ENCODE assay signal across 21 mouse cellular contexts in the genomic region with DNA sequence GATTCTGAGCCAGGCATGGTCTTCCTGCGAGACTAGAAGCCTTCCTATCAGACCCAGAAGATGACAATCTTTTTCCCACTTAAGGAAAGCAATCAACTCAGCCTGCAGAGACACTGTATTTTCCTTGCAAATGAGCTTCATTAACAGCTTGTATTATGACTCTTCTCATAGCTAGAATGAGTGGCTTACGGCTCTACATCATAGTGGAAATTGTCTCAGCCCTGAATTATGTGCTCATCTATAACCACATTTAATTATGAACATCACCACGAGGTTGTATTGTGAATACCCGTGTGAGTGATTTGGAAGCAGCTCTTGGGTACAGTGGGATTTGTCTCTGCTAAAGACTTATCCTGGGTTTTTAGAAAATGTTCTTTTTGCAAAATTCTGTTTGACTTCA.
"Had no signal": no experiment of that assay in that cellular context is flagged by ENCODE, and none has a peak within 500 bp of the region (broad histone marks: within the 10 kb centered on the region; RNA-seq: fewer than 3 reads in every experiment).

No protein-coding gene starts in this region.

- H3K9me3 ChIP-seq: limb, embryonic 12.5 days; limb, embryonic 15.5 days; midbrain, embryonic 12.5 days; neural tube, embryonic 12.5 days had no signal

- H3K36me3 ChIP-seq: limb, embryonic 12.5 days; limb, embryonic 15.5 days; midbrain, embryonic 12.5 days; neural tube, embryonic 12.5 days had no signal

- H3K27ac ChIP-seq: limb, embryonic 12.5 days; limb, embryonic 15.5 days; liver, embryonic 14.5 days; macrophage; midbrain, embryonic 12.5 days; neural tube, embryonic 12.5 days had no signal

- H3K27me3 ChIP-seq: limb, embryonic 12.5 days; limb, embryonic 15.5 days; midbrain, embryonic 12.5 days; neural tube, embryonic 12.5 days had no signal

- H3K4me3 ChIP-seq: limb, embryonic 12.5 days; limb, embryonic 15.5 days; midbrain, embryonic 12.5 days; neural tube, embryonic 12.5 days had no signal

- DNase-seq: kidney, adult 18-20 months; kidney, adult 9 months; kidney, postnatal 14 days; kidney, postnatal 4 days; left cerebral cortex, postnatal 4 days; liver, postnatal 0 days; lung, embryonic 14.5 days; retina, postnatal 1 day; right cerebral cortex, postnatal 25 days; thymus, adult 2 months; thymus, postnatal 14 days; thymus, postnatal 4 days had no signal

- H3K4me2 ChIP-seq: limb, embryonic 12.5 days; limb, embryonic 15.5 days; liver, embryonic 11.5 days; lung, embryonic 14.5 days; midbrain, embryonic 12.5 days; neural tube, embryonic 12.5 days had no signal

- ATAC-seq: liver, postnatal 0 days; lung, postnatal 0 days; midbrain, embryonic 16.5 days had no signal

- H3K9ac ChIP-seq: limb, embryonic 12.5 days; limb, embryonic 15.5 days; liver, embryonic 14.5 days; liver, postnatal 0 days; lung, embryonic 14.5 days; midbrain, embryonic 12.5 days; neural tube, embryonic 12.5 days had no signal

- H3K4me1 ChIP-seq: limb, embryonic 12.5 days; limb, embryonic 15.5 days; neural tube, embryonic 12.5 days had no signal
